Mouse (Mus musculus) neural tube, embryonic 14.5 days (tissue): ENCODE results near the gene Zscan5b. TPM values are rescaled to one million over a fixed set of nuclear protein-coding genes. Genes with fewer than 3 reads are reported as not detected.
"Not testable (repeated sequence)": the region's sequence is repeated elsewhere in the genome, so short reads cannot be mapped to it uniquely, and the experiment has no call there.

Source experiments
- ATAC-seq: fragments of 200-750 bp; cut with Nextera tagmentation; 2 replicates; pipeline ENCODE4 v1.8.0; 2017; ENCODE audit warnings: low read depth, mild to moderate bottlenecking, moderate TSS enrichment, moderate library complexity
- H3K27ac ChIP-seq: fragments of 300-500 bp; sonication (generic); 2 replicates; pipeline ENCODE4 v1.5.1; 2014; ENCODE audit warnings: low read depth, mild to moderate bottlenecking, control low read depth, low read length, moderate library complexity, mixed read lengths
- H3K27me3 ChIP-seq: fragments of 300-500 bp; sonication (generic); 2 replicates; pipeline ENCODE4 v1.6.1; 2014; ENCODE audit warnings: low read length; ENCODE audit not compliant: control insufficient read depth, insufficient read depth
- H3K36me3 ChIP-seq: fragments of 300-500 bp; sonication (generic); 2 replicates; pipeline ENCODE4 v1.6.1; 2014; ENCODE audit warnings: low read length, mixed read lengths; ENCODE audit not compliant: control insufficient read depth, insufficient read depth
- H3K4me1 ChIP-seq: fragments of 300-500 bp; sonication (generic); 2 replicates; pipeline ENCODE4 v1.6.1; 2014; ENCODE audit warnings: low read length; ENCODE audit not compliant: control insufficient read depth, insufficient read depth
- H3K4me2 ChIP-seq: fragments of 300-500 bp; sonication (generic); 2 replicates; pipeline ENCODE4 v1.6.1; 2014; ENCODE audit warnings: mild to moderate bottlenecking, low read depth, low read length, control low read depth
- H3K4me3 ChIP-seq: fragments of 300-500 bp; sonication (generic); 2 replicates; pipeline ENCODE4 v1.5.1; 2014; ENCODE audit warnings: low read depth, low read length, control low read depth, mixed read lengths
- H3K9ac ChIP-seq: fragments of 300-500 bp; sonication (generic); replicated peaks from 2 replicates; pipeline ENCODE4 v1.6.1; 2014; ENCODE audit warnings: low read depth, mild to moderate bottlenecking, control low read depth, low read length, mixed read lengths
- H3K9me3 ChIP-seq: fragments of 300-500 bp; sonication (generic); 2 replicates; pipeline ENCODE4 v1.6.1; 2016; ENCODE audit warnings: low read length; ENCODE audit not compliant: control insufficient read depth
- WGBS: fragments of 180-500 bp; shearing (Covaris S2); extraction: QIAGEN DNeasy Blood & Tissue Kit; methylation state at CpG from one replicate; pipeline ENCODE4 v1.1.7; 2014; 5-methylcytosine and 5-hydroxymethylcytosine counted together
- polyA plus RNA-seq: library from polyadenylated mRNA; unstranded; fragments of >200 nt; fragmentation: Nextera tagmentation; extraction: Ambion mirVana; gene quantifications from 2 replicates; pipeline ENCODE4 v1.2.1, GENCODE M21; 2014

Gene Zscan5b
- polyA plus RNA-seq, 1 experiment from 2014 or later: not detected

DNA sequence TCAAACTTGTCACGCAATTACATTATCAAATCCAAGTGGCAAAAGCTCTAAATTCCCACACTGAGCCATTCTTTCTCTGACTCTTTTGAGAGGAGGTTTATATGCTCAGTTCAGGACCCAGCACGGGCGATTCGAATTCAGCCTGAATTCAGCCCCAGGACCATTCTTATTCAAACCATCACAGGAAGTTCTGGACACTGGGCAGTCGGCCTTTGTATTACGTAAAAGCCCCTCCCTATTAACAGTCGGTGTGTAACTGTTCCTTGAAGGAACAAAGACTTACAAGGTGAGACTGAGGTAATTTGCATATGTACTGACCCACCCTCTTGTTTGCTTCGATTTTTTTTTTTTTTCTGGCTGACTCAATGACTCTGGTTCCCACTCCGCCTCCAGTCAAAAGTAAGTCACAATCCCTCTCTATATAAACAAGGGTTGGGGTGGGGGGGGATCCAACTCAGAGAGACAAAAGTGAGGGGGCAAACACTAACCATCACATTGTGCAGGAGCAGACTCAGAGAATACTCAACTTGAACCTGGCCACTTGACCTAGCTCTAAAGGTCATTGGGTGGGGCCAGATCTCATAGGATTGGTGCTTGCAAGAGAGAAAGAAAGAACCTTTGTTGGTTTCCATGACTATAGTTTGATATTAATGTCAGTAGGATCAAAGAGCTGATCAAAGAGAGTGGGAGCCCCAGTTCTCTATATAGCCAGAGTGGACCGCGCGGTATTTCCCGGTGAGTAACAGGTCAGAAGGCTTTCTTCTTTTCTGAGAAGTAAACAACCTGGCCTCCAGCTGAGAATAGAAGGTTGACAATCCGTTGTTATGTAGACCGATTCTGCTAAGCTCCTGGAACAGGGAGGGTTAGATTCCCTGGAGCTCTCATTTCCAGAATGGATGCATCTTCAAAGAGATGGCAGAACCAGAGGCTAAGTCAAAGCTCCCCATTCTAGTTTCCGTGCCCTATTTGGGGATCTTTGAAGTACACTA, 36.4 kb downstream of the Zscan5b start:
- 35% methylated on average over 16 of the region's 16 CpGs for WGBS
- no peak for ATAC-seq
- H3K4me1 ChIP-seq: no peaks in the 10 kb centered on the region

DNA sequence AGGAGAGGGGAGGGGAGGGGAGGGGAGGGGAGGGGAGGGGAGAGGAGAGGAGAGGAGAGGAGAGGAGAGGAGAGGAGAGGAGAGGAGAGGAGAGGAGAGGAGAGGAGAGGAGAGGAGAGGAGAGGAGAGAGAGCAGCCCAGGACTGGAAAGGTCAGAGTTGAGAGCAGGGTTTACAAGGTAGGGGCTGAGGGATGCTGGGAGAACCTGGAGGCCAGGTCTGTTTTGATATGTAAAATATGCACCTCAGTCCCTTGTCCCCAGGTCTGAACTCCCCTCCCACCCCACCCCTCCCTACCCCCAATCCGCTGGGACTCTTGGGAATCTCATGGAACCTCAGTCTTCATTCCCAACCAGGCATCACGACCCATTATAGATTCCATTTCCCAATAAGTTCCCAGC, 37.9 kb downstream of the Zscan5b start:
- not testable (repeated sequence) for H3K9me3 ChIP-seq, H3K36me3 ChIP-seq, H3K27ac ChIP-seq, H3K9ac ChIP-seq, H3K4me2 ChIP-seq, H3K4me1 ChIP-seq, H3K27me3 ChIP-seq, H3K4me3 ChIP-seq, ATAC-seq
- 64% methylated on average over 2 of the region's 2 CpGs for WGBS

More for the DNA sequence above, 36.4 kb downstream of the Zscan5b start:
- no peak overlapping the region for H3K4me3 ChIP-seq
- H3K4me2 ChIP-seq: no peak overlapping the region
- H3K27me3 ChIP-seq: no peaks in the 10 kb centered on the region
- H3K27ac ChIP-seq: no peak overlapping the region
- H3K36me3 ChIP-seq: no peaks in the 10 kb centered on the region
- H3K9me3 ChIP-seq: no peaks in the 10 kb centered on the region
- no peak overlapping the region for H3K9ac ChIP-seq

DNA sequence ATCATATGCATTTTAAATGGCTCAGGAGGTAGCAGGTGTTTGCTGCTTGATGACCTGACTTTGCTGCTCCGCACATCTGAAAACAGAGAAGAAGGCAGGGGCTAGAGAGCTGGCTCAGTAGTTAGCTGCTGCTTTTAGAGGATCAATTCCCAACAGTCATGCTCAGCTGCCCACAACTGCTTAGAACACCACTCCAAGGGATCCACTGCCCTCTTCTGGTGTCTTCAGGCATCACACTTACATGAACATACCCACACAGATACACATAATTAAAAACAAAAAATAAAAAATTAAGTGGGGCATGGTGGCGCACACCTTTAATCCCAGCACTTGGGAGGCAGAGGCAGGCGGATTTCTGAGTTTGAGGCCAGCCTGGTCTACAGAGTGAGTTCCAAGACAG, 40.0 kb downstream of the Zscan5b start:
- Histone ChIP-seq H3K36me3 (no peaks in the 10 kb centered on the region), H3K27me3 (no peaks in the 10 kb centered on the region), H3K9me3 (no peaks in the 10 kb centered on the region), H3K4me3 (no peak overlapping the region), H3K4me1 (no peaks in the 10 kb centered on the region), H3K4me2 (no peak overlapping the region), H3K27ac (no peak overlapping the region), H3K9ac (no peak overlapping the region)
- no peak for ATAC-seq
- WGBS: 89% methylated on average over 3 of the region's 3 CpGs

DNA sequence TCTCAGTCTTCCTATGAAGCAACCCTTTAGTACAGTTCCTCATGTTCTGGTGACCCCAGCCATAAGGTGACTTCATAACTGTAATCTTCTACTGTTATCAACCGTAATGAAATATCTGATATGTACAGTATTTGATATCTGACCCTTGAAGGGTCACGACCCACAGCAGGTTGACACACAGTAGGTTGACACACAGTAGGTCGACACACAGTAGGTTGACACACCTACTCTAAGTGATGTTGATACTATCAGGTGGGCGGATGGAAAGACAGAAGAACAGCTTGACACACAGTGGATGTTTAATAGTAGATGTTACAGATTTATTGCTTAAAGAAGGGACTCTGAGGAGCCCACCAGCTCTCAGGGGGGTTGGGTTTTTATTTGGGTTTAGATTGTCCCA, 40.9 kb downstream of the Zscan5b start:
- 93% methylated on average over 4 of the region's 4 CpGs for WGBS
- no peak for ATAC-seq

DNA sequence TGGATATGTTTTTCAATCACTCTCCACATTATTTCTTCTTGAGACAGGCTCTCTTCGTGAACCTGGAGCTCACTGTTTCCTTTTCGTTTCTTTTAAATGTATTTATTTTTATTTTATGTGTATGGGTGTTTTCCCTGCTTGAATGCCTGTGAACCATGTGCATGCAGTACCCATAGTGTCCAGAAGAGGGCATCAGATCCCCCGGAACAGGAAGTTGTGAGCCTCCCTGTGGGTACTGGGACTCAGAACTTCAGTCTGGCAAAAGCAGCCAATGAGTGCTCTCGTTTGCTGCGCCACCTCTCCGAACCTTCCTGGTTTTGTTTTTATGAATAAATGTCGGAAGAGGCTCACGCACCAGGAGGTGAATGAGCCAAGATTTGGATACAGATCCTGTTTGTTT, 43.6 kb downstream of the Zscan5b start:
- Histone ChIP-seq H3K9me3 (no peaks in the 10 kb centered on the region), H3K27me3 (no peaks in the 10 kb centered on the region), H3K4me2 (no peak overlapping the region), H3K4me1 (no peaks in the 10 kb centered on the region), H3K36me3 (no peaks in the 10 kb centered on the region), H3K4me3 (no peak overlapping the region), H3K27ac (no peak overlapping the region), H3K9ac (no peak overlapping the region)
- no peak for ATAC-seq
- WGBS: 75% methylated on average over 8 of the region's 8 CpGs

More for the DNA sequence above, 40.9 kb downstream of the Zscan5b start:
- Histone ChIP-seq H3K9me3 (no peaks in the 10 kb centered on the region), H3K4me2 (no peak overlapping the region), H3K4me1 (no peaks in the 10 kb centered on the region), H3K27me3 (no peaks in the 10 kb centered on the region), H3K4me3 (no peak overlapping the region), H3K36me3 (no peaks in the 10 kb centered on the region), H3K27ac (no peak overlapping the region), H3K9ac (no peak overlapping the region)

DNA sequence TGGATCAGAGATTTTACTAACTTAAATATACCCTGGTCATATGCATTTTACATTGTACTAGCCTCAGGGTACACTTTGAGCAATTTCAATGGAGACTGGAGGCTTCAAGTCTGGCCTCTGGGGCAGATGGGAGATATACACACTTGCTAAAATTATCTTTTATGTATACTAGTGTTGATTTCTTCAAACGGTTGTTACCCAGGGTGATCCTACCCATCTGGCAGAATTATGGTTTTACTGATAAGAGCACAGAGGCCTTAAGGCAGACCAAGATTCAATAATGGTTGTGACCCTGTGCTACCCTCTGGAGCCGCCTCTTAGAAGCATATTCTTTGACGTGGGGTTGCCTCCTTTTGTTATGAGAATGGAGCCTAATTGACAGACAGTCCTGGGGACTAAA, 55.8 kb downstream of the Zscan5b start:
- Histone ChIP-seq H3K27me3 (no peaks in the 10 kb centered on the region), H3K4me2 (no peak overlapping the region), H3K9me3 (no peaks in the 10 kb centered on the region), H3K27ac (no peak overlapping the region), H3K9ac (no peak overlapping the region), H3K36me3 (no peaks in the 10 kb centered on the region), H3K4me1 (0 out of 2 replicates have a peak, but pooled peaks cover 1% of the 10 kb centered on the region), H3K4me3 (no peak overlapping the region)
- no peak for ATAC-seq
- WGBS: 55% methylated on average over 3 of the region's 3 CpGs

DNA sequence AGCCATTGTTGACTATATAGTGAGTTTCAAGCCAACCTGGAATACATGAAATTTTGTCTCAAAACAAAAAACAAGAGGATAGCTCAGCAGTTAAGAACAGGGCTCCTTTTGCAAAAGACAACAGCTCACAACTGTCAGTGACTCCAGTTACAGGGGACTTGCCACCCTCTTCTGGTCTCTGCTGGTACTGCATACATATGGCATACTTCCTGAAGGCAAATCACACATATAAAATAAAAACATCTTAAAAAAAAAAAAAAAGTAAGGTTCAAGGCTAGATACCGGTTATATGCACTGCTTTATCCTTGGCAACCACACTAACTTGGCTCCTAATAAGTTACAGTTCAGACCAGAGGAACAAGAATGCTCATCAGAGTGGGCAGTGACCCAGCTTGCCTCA, 60.7 kb downstream of the Zscan5b start:
- 0 out of 2 replicates have a peak overlapping the region, but pooled peaks have one; percentile 95 for H3K27ac ChIP-seq
- no peaks in the 10 kb centered on the region for H3K36me3 ChIP-seq
- peaks cover 7% of the 10 kb centered on the region; the same call in 1 of the 2 replicates for H3K4me1 ChIP-seq
- 0% methylated on average over 1 of the region's 1 CpGs for WGBS
- H3K27me3 ChIP-seq: no peaks in the 10 kb centered on the region
- no peak for ATAC-seq
- peak overlapping the region; percentile 58 for H3K4me2 ChIP-seq
- H3K9ac ChIP-seq: peak overlapping the region; percentile 55; the same call in 1 of the 2 replicates
- H3K4me3 ChIP-seq: peak overlapping the region; percentile 52
- no peaks in the 10 kb centered on the region for H3K9me3 ChIP-seq

DNA sequence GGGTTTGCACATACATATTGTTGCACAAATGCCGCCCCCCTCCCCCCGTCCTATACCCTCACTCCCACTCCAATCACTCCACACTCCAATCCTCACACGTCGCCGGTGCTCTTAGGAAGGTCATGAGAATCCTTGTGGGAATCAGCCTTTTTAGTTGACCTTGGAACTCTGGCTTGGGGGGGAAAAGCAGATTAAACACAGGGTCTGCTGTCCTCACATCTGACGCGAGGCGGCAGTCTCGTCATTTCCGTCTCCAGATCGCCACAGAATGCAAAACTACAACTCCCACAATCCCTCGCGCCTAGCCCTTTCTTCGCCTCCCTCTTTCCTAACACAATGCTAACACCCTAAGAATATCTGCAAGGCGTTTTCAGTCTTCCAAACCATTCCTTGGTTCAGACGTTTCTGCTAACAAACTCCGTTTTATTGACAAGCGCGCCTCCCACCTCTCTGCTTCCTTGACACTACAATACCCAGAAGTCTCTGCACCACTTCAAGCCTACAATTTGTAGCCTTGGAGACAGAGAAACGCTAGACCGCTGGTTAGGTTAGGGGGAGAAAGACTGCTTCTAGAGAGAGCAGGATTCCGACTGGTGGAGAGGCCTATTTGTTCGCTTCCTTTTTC, 61.5 kb downstream of the Zscan5b start:
- Histone ChIP-seq H3K9ac (peak overlapping the region; percentile 55; the same call in 1 of the 2 replicates), H3K9me3 (no peaks in the 10 kb centered on the region), H3K4me2 (peak overlapping the region; percentile 58), H3K4me3 (peak overlapping the region; percentile 52), H3K27me3 (no peaks in the 10 kb centered on the region), H3K27ac (peak overlapping the region; percentile 95), H3K4me1 (peaks cover 15% of the 10 kb centered on the region), H3K36me3 (no peaks in the 10 kb centered on the region)
- 1% methylated on average over 23 of the region's 23 CpGs for WGBS
- ATAC-seq: peak; percentile 74
